Mouse (Mus musculus): ENCODE results near the gene Angpt4. TPM values are rescaled to one million over a fixed set of nuclear protein-coding genes. Genes with fewer than 3 reads are reported as not detected.
A peak's percentile ranks its signal among the peaks of the same experiment; 100 is the strongest.

Gene Angpt4
- total and polyA plus RNA-seq, 3 experiments: 0.63 to 1.6 (median 1.1) TPM

DNA sequence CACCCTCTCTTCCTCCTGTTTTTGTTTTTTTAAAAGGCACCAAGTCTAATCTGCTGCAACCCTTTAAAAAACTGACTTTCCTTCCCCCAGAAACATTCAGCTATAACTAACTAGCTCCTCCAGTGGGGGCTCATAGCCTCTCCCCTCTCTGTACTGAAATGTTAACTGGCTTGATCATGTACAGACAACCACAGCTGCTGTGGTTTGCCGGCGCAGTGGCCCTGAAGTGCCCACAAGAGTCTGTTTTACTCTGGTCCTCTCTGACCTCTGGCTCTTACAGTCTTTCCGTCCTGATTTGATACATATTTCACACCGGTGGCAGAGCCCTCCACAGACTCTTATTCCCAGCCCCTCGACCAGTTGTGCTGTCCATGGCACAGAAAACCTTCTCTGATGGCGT is 70.3 kb downstream of the Angpt4 start:
- no peak for DNase-seq

- DNase-seq: no peak
Observed at GRCm38 (mm10) chr2:151982476-151982875, 71.5 kb downstream of the Angpt4 start.

DNA sequence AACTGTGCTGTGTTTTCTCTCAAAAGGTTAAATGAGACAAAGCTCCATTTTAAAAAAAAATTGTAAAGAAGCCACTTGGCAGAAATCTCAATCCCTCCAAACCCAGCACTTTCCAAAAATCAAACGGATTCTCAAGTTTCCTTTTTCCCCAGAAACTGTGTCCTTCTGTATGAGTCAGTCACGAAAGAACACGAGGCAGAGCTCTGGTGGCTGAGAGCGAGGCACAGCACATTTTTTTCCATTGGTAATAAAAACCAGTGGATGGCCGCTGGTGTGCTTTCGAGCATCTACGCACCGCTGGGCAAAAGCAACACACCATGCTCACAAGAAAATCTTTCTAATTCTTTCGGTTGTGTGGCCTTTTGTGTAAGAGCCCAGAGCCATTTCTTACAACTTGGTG is 73.0 kb downstream of the Angpt4 start:
- no peak for DNase-seq

DNA sequence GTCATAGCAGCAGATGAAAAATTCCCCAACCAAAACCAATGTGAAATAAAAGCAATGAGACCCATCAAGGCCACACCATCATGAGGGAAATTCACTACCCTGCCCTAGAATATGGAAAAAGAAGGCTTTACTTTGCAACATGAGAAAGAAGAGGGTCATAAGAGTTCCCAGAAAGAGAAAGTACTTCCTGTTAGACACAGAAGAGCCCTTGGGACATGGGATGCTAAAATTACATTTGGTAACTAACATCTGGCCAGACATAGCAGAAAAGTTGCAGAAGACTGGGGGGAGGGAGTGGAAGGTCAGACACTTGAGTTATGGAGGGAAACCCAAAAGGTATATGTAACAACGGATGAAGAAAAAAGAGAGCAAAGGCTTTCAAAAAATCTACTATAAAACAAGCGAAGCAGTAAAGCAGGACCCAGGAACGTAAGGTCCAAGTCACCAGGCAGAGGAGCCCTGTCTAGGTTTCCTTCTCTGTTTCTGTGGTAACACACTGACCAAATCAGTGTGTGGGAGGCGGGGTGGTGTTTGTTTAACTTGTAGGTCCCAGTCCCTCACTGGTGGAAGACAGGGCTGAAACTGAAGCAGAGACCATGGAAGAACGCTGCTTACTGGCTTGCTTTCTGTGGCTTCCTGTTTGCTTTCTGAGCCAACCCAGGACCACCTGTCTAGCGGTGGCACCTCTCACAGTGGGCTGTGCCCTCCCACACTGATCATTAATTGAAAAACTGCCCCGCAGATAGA is 74.6 kb downstream of the Angpt4 start:
- DNase-seq: no peak

DNA sequence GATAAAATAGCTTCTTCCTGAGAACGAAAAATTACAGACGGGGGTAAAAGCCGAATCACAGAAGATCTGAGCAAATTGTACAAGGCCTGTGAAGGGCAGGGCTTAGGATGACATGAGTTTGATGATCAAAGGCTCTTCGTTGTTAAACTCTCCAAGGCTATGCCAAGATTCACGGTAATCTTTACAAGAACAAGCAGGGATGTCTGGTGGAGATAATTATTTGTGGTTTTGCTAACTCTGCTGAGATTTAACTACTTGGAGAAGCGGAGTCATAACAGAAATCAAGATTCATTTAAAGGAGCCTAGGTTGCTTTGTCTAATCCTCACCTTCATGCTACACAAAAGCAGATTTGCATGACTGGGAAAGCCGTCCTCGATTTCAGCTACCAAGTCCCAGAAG is 75.9 kb downstream of the Angpt4 start:
- no peak for DNase-seq

GRCm38 (mm10) chr2:151988978-151989377 is 78.0 kb downstream of the Angpt4 start:
- DNase-seq: no peak

DNA sequence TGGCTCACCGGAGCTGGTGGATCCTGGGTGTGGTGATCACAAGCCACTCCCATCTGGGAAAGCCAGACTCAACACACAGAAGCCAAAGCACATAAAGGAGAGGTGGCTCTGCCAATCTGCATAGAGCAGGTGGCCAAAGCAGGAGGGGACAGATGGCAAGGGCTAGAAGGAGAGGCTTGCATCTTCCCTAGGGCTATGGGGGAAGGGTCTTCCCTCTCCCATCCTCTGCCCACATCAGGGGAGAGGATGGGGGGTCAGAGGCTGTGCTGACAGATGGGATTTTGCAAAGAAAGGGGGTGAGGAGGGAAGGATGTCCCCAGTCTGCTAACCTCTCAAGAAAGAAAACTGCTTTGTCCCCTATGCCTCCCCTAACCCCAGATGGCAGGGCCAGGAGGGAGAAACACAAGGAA is 80.0 kb downstream of the Angpt4 start:
- DNase-seq: no peak

DNA sequence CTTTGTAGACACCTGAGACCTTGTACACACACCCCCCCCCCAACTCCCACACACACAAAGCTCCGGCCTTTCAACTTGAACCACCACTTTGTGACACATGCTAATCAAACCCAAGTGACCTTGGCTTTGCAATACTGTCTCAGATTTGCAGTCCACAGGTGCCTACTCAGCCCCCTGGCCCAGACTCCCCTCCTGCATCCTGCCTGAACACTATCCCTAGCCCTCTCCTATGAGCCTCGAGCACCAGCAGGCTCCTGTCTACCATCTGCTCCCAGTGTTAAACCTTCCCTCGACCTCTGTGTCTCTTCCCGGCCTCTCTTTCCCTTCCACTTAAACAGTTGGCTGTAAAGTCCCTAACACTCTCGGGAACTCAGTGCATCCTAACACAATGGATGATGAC is 80.4 kb downstream of the Angpt4 start:
- DNase-seq: no peak

- DNase-seq: peak; percentile 73
Observed at GRCm38 (mm10) chr2:151994350-151995122, 83.5 kb downstream of the Angpt4 start.

Small RNA genes lying within 50 kb of the gene (microRNA-seq; reads per million reads assigned to microRNA genes)
- 0 to 0.41 reads per million in 2 experiments for gene Mir1953

Other genes starting within 250 kb of the Angpt4 start
- not detected for gene Rad21l, start 242.7 kb upstream of the Angpt4 start, total RNA-seq (2021)
- gene Rad21l, start 242.7 kb upstream of the Angpt4 start, polyA plus RNA-seq (2012; rRNA removed): not detected in 2 replicates
- 1 to 10 TPM in 1 of 2 experiments, under 1 TPM in 1; 0.35 to 1.1 TPM for gene Tmem74b, start 209.2 kb upstream of the Angpt4 start, total RNA-seq (2021)
- 1.2 and 1.8 TPM in 2 replicates for gene Tmem74b, start 209.2 kb upstream of the Angpt4 start, polyA plus RNA-seq (2012; rRNA removed)
- 10 to 100 TPM; 35.8 to 39.7 TPM for gene Psmf1, start 167.0 kb upstream of the Angpt4 start, total RNA-seq (2021)
- gene Psmf1, start 167.0 kb upstream of the Angpt4 start, polyA plus RNA-seq (2012; rRNA removed): 38.3 and 47.1 TPM in 2 replicates
- gene Rspo4, start 68.3 kb upstream of the Angpt4 start, total RNA-seq (2021): under 1 TPM; 0.17 to 0.72 TPM
- gene Rspo4, start 68.3 kb upstream of the Angpt4 start, polyA plus RNA-seq (2012; rRNA removed): 0.06 and 0.15 TPM in 2 replicates
- 10 to 100 TPM in 1 of 2 experiments, 1 to 10 TPM in 1; 8.5 to 11.3 TPM for gene Fam110a, start 69.0 kb downstream of the Angpt4 start, total RNA-seq (2021)
- 24.1 and 24.6 TPM in 2 replicates for gene Fam110a, start 69.0 kb downstream of the Angpt4 start, polyA plus RNA-seq (2012; rRNA removed)
- gene Slc52a3, start 85.3 kb downstream of the Angpt4 start, total RNA-seq (2021): 1 to 10 TPM; 3.1 to 5.4 TPM
- gene Slc52a3, start 85.3 kb downstream of the Angpt4 start, polyA plus RNA-seq (2012; rRNA removed): 5.7 and 6.9 TPM in 2 replicates
- under 1 TPM; 0.21 to 0.35 TPM for gene Scrt2, start 170.3 kb downstream of the Angpt4 start, total RNA-seq (2021)
- gene Scrt2, start 170.3 kb downstream of the Angpt4 start, polyA plus RNA-seq (2012; rRNA removed): 0.27 and 0.36 TPM in 2 replicates
- 100 to 1,000 TPM; 188 to 772 TPM for gene Srxn1, start 194.3 kb downstream of the Angpt4 start, total RNA-seq (2021)
- 315 and 608 TPM in 2 replicates for gene Srxn1, start 194.3 kb downstream of the Angpt4 start, polyA plus RNA-seq (2012; rRNA removed)
- gene Tcf15, start 232.4 kb downstream of the Angpt4 start, total RNA-seq (2021): 1 to 10 TPM; 2.8 to 5.7 TPM
- 19.0 and 32.0 TPM in 2 replicates for gene Tcf15, start 232.4 kb downstream of the Angpt4 start, polyA plus RNA-seq (2012; rRNA removed)

Measured in adrenal gland, adult 2 months (tissue).